ENCODE assay signal across 8 mouse cellular contexts in the genomic region with DNA sequence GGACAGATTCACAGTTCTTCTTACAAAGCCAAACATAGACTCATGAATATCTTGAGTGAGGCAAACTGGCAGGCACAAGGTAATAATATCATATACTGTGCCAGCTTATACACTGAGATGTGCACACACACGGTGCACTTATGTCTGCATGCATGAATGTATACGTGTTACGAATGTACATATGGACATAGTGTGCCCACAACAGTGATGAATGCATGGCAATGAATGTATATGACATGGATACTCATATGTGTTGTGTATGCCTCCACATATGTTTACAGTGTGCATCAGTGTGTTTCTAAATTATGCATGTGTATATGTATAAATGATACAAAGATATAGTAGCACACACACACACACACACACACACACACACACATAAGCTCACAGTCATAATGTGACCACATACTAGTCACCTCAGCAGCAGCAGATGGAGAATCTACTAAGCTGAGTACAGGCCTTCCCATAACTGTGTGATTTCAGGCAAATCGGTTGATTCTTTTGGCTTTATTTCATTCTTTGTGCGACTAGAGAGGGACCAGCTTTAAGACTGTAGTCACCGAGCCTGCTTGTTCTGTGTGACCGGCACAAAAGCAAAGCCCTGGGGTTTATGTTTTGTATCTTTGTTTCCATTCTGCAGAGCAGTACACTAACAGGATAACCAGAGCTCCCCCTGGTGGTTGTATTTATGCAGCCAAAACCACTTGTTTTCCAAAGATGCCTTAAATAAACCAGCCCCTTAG.
DNase-seq lines count a peak whose midpoint lies in the region; ATAC-seq and TF ChIP-seq lines count a peak whose summit lies in the region.

No protein-coding gene starts in this region.

- H3K36me3 ChIP-seq in intestine, embryonic 15.5 days, result no peaks in the 10 kb centered on the region
- H3K36me3 ChIP-seq in midbrain, embryonic 11.5 days (ENCODE audit: control insufficient read depth, insufficient read depth, low read length), result no peaks in the 10 kb centered on the region

- H3K4me1 ChIP-seq in cortical plate, adult 2 months (ENCODE audit: control insufficient read depth, insufficient read depth, low read length), result no peaks in the 10 kb centered on the region
- 0 out of 2 replicates have a peak, but pooled peaks cover 2% of the 10 kb centered on the region for H3K4me1 ChIP-seq in intestine, embryonic 15.5 days (replicated peaks)
- H3K4me1 ChIP-seq in midbrain, embryonic 11.5 days (ENCODE audit: control insufficient read depth, insufficient read depth, low read length), result no peaks in the 10 kb centered on the region

- TF ChIP-seq CTCF in cortical plate, adult 2 months (IDR thresholded peaks at IDR 0.05; ENCODE audit: extremely low read depth, insufficient read depth, low read length), result peak; percentile 34; the same call in 1 of the 2 replicates

- H3K4me2 ChIP-seq in intestine, embryonic 15.5 days (replicated peaks), result no peak overlapping the region
- no peak overlapping the region for H3K4me2 ChIP-seq in midbrain, embryonic 11.5 days

- DNase-seq in urinary bladder, postnatal 14 days (ENCODE audit: low spot score), result peak; percentile 62
- DNase-seq in urinary bladder, adult 2 months (ENCODE audit: low spot score), result no peak
- DNase-seq in gastrocnemius, postnatal 4 days (ENCODE audit: low spot score in 2 of 2), result peak; percentile 44 to 66
- peak; percentile 62 to 69 for DNase-seq in left cerebral cortex, postnatal 10 days (ENCODE audit: extremely low spot score in 1 of 2, low spot score in 2 of 2)
- DNase-seq in midbrain, embryonic 11.5 days (ENCODE audit: low spot score, missing footprints), result peak; percentile 98
- peak; percentile 19 to 71 for DNase-seq in spleen, postnatal 4 days (ENCODE audit: low spot score in 2 of 2)

- intact Hi-C loops in left cerebral cortex, postnatal 10 days (cut with DNase I), result loop anchor here (5.0 kb wide), 2 partner anchors 264 to 469 kb away; no protein-coding TSS in a partner anchor

- H3K9me3 ChIP-seq in intestine, embryonic 15.5 days, result no peaks in the 10 kb centered on the region
- no peaks in the 10 kb centered on the region for H3K9me3 ChIP-seq in midbrain, embryonic 11.5 days (ENCODE audit: control insufficient read depth, low read length)

- no peak overlapping the region for H3K4me3 ChIP-seq in cortical plate, adult 2 months (ENCODE audit: insufficient read depth, low read length)
- H3K4me3 ChIP-seq in intestine, embryonic 15.5 days (replicated peaks), result no peak overlapping the region
- no peak overlapping the region for H3K4me3 ChIP-seq in midbrain, embryonic 11.5 days (ENCODE audit: low read depth, low read length)

- 48% methylated on average over 7 of the region's 7 CpGs for WGBS in intestine, embryonic 15.5 days
- 40% methylated on average over 7 of the region's 7 CpGs for WGBS in midbrain, embryonic 11.5 days

- H3K9ac ChIP-seq in intestine, embryonic 15.5 days, result no peak overlapping the region
- 0 out of 2 replicates have a peak overlapping the region, but pooled peaks have one; percentile 7 for H3K9ac ChIP-seq in midbrain, embryonic 11.5 days (ENCODE audit: low read length)

- ATAC-seq in intestine, embryonic 15.5 days, result peak; percentile 80
- ATAC-seq in midbrain, embryonic 11.5 days (ENCODE audit: low FRiP score), result peak; percentile 90

- no peak overlapping the region for H3K27ac ChIP-seq in cortical plate, adult 2 months (ENCODE audit: insufficient read depth, low read length)
- H3K27ac ChIP-seq in intestine, embryonic 15.5 days, result no peak overlapping the region
- no peak overlapping the region for H3K27ac ChIP-seq in midbrain, embryonic 11.5 days (ENCODE audit: low read depth, low read length)

- no peak for TF ChIP-seq POLR2A in cortical plate, adult 2 months (IDR thresholded peaks at IDR 0.05; ENCODE audit: extremely low read depth, insufficient read depth, low read length)

- no peaks in the 10 kb centered on the region for H3K27me3 ChIP-seq in intestine, embryonic 15.5 days (replicated peaks)
- peaks cover 4% of the 10 kb centered on the region; the same call in 1 of the 2 replicates for H3K27me3 ChIP-seq in midbrain, embryonic 11.5 days (ENCODE audit: control insufficient read depth, insufficient read depth, low read length)
